Mouse (Mus musculus): ENCODE results near the gene Mynn.

Gene Mynn

GRCm38 (mm10) chr3:30644207-30644606, 42.3 kb downstream of the Mynn start, which contains the start of gene Lrriq4:
Gene Lrriq4 (plus strand): TSS chr3:30644507.
- no peak for DNase-seq (ENCODE audit: low spot score in 2 of 2)

- DNase-seq (ENCODE audit: low spot score in 2 of 2), result no peak
Measured at GRCm38 (mm10) chr3:30646761-30647160, 44.9 kb downstream of the Mynn start.

GRCm38 (mm10) chr3:30647440-30648090, 45.7 kb downstream of the Mynn start, which contains the start of gene Lrrc34:
Gene Lrrc34 (minus strand): TSS chr3:30647869.
- DNase-seq (ENCODE audit: low spot score in 2 of 2), result peak; percentile 28 to 66

GRCm38 (mm10) chr3:30648466-30648865, 46.6 kb downstream of the Mynn start:
- no peak for DNase-seq (ENCODE audit: low spot score in 2 of 2)

- DNase-seq (ENCODE audit: low spot score in 2 of 2), result no peak
Measured at GRCm38 (mm10) chr3:30650062-30650841, 48.4 kb downstream of the Mynn start.

GRCm38 (mm10) chr3:30655937-30656336, 54.1 kb downstream of the Mynn start:
- DNase-seq (ENCODE audit: low spot score in 2 of 2), result no peak

GRCm38 (mm10) chr3:30658486-30658885, 56.6 kb downstream of the Mynn start:
- no peak for DNase-seq (ENCODE audit: low spot score in 2 of 2)

All from urinary bladder, postnatal 4 days (tissue).